Mouse (Mus musculus): Measurements from ENCODE around the gene Adgrl3.

DNA sequence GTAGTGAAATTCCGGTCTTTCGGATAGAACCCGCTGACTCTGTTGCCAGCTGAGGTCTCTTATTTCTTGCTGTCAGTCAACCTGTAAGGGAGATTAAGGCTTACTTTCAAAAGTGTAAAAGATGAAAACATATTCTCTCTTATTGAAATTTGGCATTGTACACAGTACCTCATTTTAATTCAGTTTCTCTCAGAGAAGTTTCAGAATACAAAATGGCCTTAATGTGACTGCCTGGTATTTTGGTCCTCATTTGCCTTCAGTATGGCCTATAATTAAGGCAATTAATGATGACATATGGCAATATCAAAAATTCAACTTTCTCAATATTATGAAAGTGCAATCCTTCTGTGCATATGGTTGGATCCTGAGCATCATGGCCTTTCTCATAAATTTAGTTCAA, 455.5 kb downstream of the Adgrl3 start:
- TF ChIP-seq CTCF (IDR thresholded peaks at IDR 0.05; ENCODE audit: control insufficient read depth, insufficient read depth, insufficient replicate concordance, low read depth, low read length) (no peak), POLR2A (IDR thresholded peaks at IDR 0.05; ENCODE audit: control insufficient read depth, low read depth, low read length) (no peak)
